Comparison of ENCODE assay signal across 10 mouse cellular contexts in genomic region chr12:110436638-110437366, GRCm38 (mm10). TPM values are rescaled to one million over a fixed set of nuclear protein-coding genes. Genes with fewer than 3 reads are reported as not detected.
DNase-seq lines count a peak whose midpoint lies in the region; ATAC-seq and TF ChIP-seq lines count a peak whose summit lies in the region.
"Had no signal": no experiment of that assay in that cellular context is flagged by ENCODE, and none has a peak within 500 bp of the region (broad histone marks: within the 10 kb centered on the region; RNA-seq: fewer than 3 reads in every experiment).

No protein-coding gene starts in this region.

- peak; percentile 6 for DNase-seq in kidney, postnatal 0 days (ENCODE audit: low spot score)
- DNase-seq in adrenal gland, postnatal 4 days (ENCODE audit: low spot score in 2 of 2), result no peak
- DNase-seq in adrenal gland, adult 2 months, result no peak
- DNase-seq: layer of hippocampus, postnatal 36 days; right cerebral cortex, postnatal 4 days had no signal

- no peak for TF ChIP-seq POLR2A in bone marrow macrophage, adult 2 months (IDR thresholded peaks at IDR 0.05; ENCODE audit: borderline replicate concordance, low read depth, low read length)
- no peak for TF ChIP-seq POLR2A in small intestine, adult 2 months (IDR thresholded peaks at IDR 0.05; ENCODE audit: low read depth, low read length)

- no peaks in the 10 kb centered on the region for H3K9me3 ChIP-seq in kidney, postnatal 0 days (replicated peaks; ENCODE audit: low read length)
- no peaks in the 10 kb centered on the region for H3K9me3 ChIP-seq in kidney, embryonic 15.5 days (replicated peaks)
- no peaks in the 10 kb centered on the region for H3K9me3 ChIP-seq in liver, embryonic 16.5 days (replicated peaks; ENCODE audit: control insufficient read depth, low read length)
- H3K9me3 ChIP-seq: heart, embryonic 15.5 days had no signal

- no peak; the same call in 1 of the 2 replicates for ATAC-seq in kidney, postnatal 0 days (replicated peaks; ENCODE audit: low FRiP score, low read depth)
- no peak for ATAC-seq in kidney, embryonic 15.5 days (replicated peaks; ENCODE audit: low FRiP score)
- ATAC-seq in liver, embryonic 16.5 days (ENCODE audit: low read depth), result peak; percentile 41; the same call in 1 of the 2 replicates

- no peaks in the 10 kb centered on the region for H3K27me3 ChIP-seq in kidney, postnatal 0 days (ENCODE audit: insufficient read depth, low read length)
- H3K27me3 ChIP-seq in kidney, embryonic 15.5 days, result no peaks in the 10 kb centered on the region
- peaks cover 2% of the 10 kb centered on the region; the same call in 1 of the 2 replicates for H3K27me3 ChIP-seq in liver, embryonic 16.5 days (ENCODE audit: control insufficient read depth, insufficient read depth, low read depth, low read length)
- no peaks in the 10 kb centered on the region for H3K27me3 ChIP-seq in small intestine, adult 2 months (ENCODE audit: control insufficient read depth, insufficient read depth, low read length)

- H3K4me3 ChIP-seq in kidney, postnatal 0 days (replicated peaks; ENCODE audit: low read depth, low read length), result no peak overlapping the region
- H3K4me3 ChIP-seq in kidney, embryonic 15.5 days (replicated peaks), result no peak overlapping the region
- peak overlapping the region; percentile 8; the same call in 1 of the 2 replicates for H3K4me3 ChIP-seq in bone marrow macrophage, adult 2 months (ENCODE audit: insufficient read depth, low read length)
- no peak overlapping the region for H3K4me3 ChIP-seq in liver, embryonic 16.5 days (ENCODE audit: low read depth, low read length)
- H3K4me3 ChIP-seq in small intestine, adult 2 months (ENCODE audit: low read depth, low read length), result no peak overlapping the region
- H3K4me3 ChIP-seq: heart, embryonic 15.5 days had no signal

- H3K27ac ChIP-seq in kidney, postnatal 0 days, result no peak overlapping the region
- H3K27ac ChIP-seq in kidney, embryonic 15.5 days, result no peak overlapping the region
- no peak overlapping the region for H3K27ac ChIP-seq in bone marrow macrophage, adult 2 months (ENCODE audit: insufficient read depth, low read depth, low read length)
- no peak overlapping the region for H3K27ac ChIP-seq in liver, embryonic 16.5 days (ENCODE audit: low read length)
- H3K27ac ChIP-seq in small intestine, adult 2 months (ENCODE audit: insufficient read depth, low read depth, low read length), result peak overlapping the region; percentile 28
- H3K27ac ChIP-seq: heart, embryonic 15.5 days had no signal

- H3K4me2 ChIP-seq in kidney, postnatal 0 days (ENCODE audit: low read length), result no peak overlapping the region
- no peak overlapping the region for H3K4me2 ChIP-seq in kidney, embryonic 15.5 days
- H3K4me2 ChIP-seq in liver, embryonic 16.5 days (ENCODE audit: low read depth, low read length), result no peak overlapping the region
- H3K4me2 ChIP-seq: heart, embryonic 15.5 days had no signal

- WGBS in kidney, postnatal 0 days, result 51% methylated on average over 9 of the region's 9 CpGs
- WGBS in kidney, embryonic 15.5 days, result 54% methylated on average over 9 of the region's 9 CpGs
- WGBS in liver, embryonic 16.5 days (ENCODE audit: insufficient replicate concordance), result 22% methylated on average over 9 of the region's 9 CpGs
- 54% methylated on average over 9 of the region's 9 CpGs for WGBS in small intestine, adult 2 months

- no peak for TF ChIP-seq CTCF in kidney, postnatal 0 days (IDR thresholded peaks at IDR 0.05; ENCODE audit: low read depth)
- no peak for TF ChIP-seq CTCF in bone marrow macrophage, adult 2 months (IDR thresholded peaks at IDR 0.05; ENCODE audit: low read depth, low read length)
- TF ChIP-seq CTCF in small intestine, adult 2 months (IDR thresholded peaks at IDR 0.05; ENCODE audit: extremely low read depth, insufficient read length, insufficient replicate concordance, low read depth, low read length), result no peak

- H3K4me1 ChIP-seq in kidney, postnatal 0 days (replicated peaks; ENCODE audit: insufficient read depth, low read length), result no peaks in the 10 kb centered on the region
- no peaks in the 10 kb centered on the region for H3K4me1 ChIP-seq in kidney, embryonic 15.5 days
- H3K4me1 ChIP-seq in bone marrow macrophage, adult 2 months (ENCODE audit: control insufficient read depth, insufficient read depth, low read length), result peaks cover 13% of the 10 kb centered on the region
- H3K4me1 ChIP-seq in liver, embryonic 16.5 days (ENCODE audit: control insufficient read depth, low read depth, low read length), result no peaks in the 10 kb centered on the region; the same call in 1 of the 2 replicates
- H3K4me1 ChIP-seq in small intestine, adult 2 months (ENCODE audit: control insufficient read depth, insufficient read depth, insufficient read length, low read length), result peaks cover 43% of the 10 kb centered on the region
- H3K4me1 ChIP-seq: heart, embryonic 15.5 days had no signal

- no peak overlapping the region for H3K9ac ChIP-seq in kidney, postnatal 0 days (ENCODE audit: low read depth, low read length)
- no peak overlapping the region for H3K9ac ChIP-seq in kidney, embryonic 15.5 days
- no peak overlapping the region for H3K9ac ChIP-seq in liver, embryonic 16.5 days (ENCODE audit: low read depth, low read length)
- H3K9ac ChIP-seq: heart, embryonic 15.5 days had no signal

- H3K36me3 ChIP-seq in kidney, postnatal 0 days (ENCODE audit: insufficient read depth, low read length), result no peaks in the 10 kb centered on the region
- H3K36me3 ChIP-seq in kidney, embryonic 15.5 days, result no peaks in the 10 kb centered on the region
- no peaks in the 10 kb centered on the region for H3K36me3 ChIP-seq in liver, embryonic 16.5 days (ENCODE audit: control insufficient read depth, insufficient read depth)
- no peaks in the 10 kb centered on the region for H3K36me3 ChIP-seq in small intestine, adult 2 months (ENCODE audit: control insufficient read depth, insufficient read depth, low read length)
- H3K36me3 ChIP-seq: heart, embryonic 15.5 days had no signal

RNA-seq across cellular contexts. Expression of gene Ppp2r5c, which starts 10.1 kb away (rescaled TPM):
- 126 and 133 TPM in 2 replicates for polyA plus RNA-seq in kidney, postnatal 0 days (2015; fragmentation: Nextera tagmentation; extraction: Ambion mirVana)
- 141 and 143 TPM in 2 replicates for polyA plus RNA-seq in kidney, embryonic 15.5 days (2015; fragmentation: Nextera tagmentation; extraction: Ambion mirVana)
- 138 and 153 TPM in 2 replicates for polyA plus RNA-seq in bone marrow macrophage, adult 2 months (2012; ENCODE audit: insufficient read depth, insufficient read length, missing spikeins)
- polyA plus RNA-seq in liver, embryonic 16.5 days (2015; fragmentation: Nextera tagmentation; extraction: Ambion mirVana), result 59.4 and 65.0 TPM in 2 replicates
- polyA plus RNA-seq in small intestine, adult 2 months (2012; rRNA removed), result 12.3 and 19.3 TPM in 2 replicates
- 100 to 1,000 TPM; 150 to 153 TPM for total RNA-seq in adrenal gland, postnatal 4 days (2021)
- 100 to 1,000 TPM; 112 to 118 TPM for total RNA-seq in adrenal gland, adult 2 months (2021)
- polyA plus RNA-seq in adrenal gland, adult 2 months (2012; rRNA removed), result 12.8 and 14.8 TPM in 2 replicates
